In genomic region chr5:77011082-77011481, GRCm38 (mm10) we compare ENCODE assay signal across 28 mouse cellular contexts. TPM values are rescaled to one million over a fixed set of nuclear protein-coding genes. Genes with fewer than 3 reads are reported as not detected.
"Had no signal": no experiment of that assay in that cellular context is flagged by ENCODE, and none has a peak within 500 bp of the region (broad histone marks: within the 10 kb centered on the region; RNA-seq: fewer than 3 reads in every experiment).

No protein-coding gene starts in this region.

- H3K9ac ChIP-seq: intestine, embryonic 15.5 days; kidney, embryonic 15.5 days; limb, embryonic 12.5 days; limb, embryonic 15.5 days; neural tube, embryonic 12.5 days; neural tube, embryonic 15.5 days; stomach, embryonic 15.5 days had no signal

- H3K27me3 ChIP-seq: intestine, embryonic 15.5 days; limb, embryonic 15.5 days; neural tube, embryonic 15.5 days; stomach, embryonic 15.5 days had no signal

- H3K4me1 ChIP-seq: intestine, embryonic 15.5 days; limb, embryonic 12.5 days; neural tube, embryonic 12.5 days; stomach, embryonic 15.5 days had no signal

- H3K27ac ChIP-seq: intestine, embryonic 15.5 days; kidney, embryonic 15.5 days; limb, embryonic 12.5 days; limb, embryonic 15.5 days; midbrain, embryonic 10.5 days; neural tube, embryonic 12.5 days; neural tube, embryonic 15.5 days; stomach, embryonic 15.5 days had no signal

- H3K4me2 ChIP-seq: intestine, embryonic 15.5 days; kidney, embryonic 15.5 days; limb, embryonic 12.5 days; limb, embryonic 15.5 days; neural tube, embryonic 12.5 days; neural tube, embryonic 15.5 days; stomach, embryonic 15.5 days had no signal

- H3K4me3 ChIP-seq: intestine, embryonic 15.5 days; kidney, embryonic 15.5 days; limb, embryonic 12.5 days; limb, embryonic 15.5 days; midbrain, embryonic 10.5 days; neural tube, embryonic 12.5 days; neural tube, embryonic 15.5 days; stomach, embryonic 15.5 days had no signal

- H3K9me3 ChIP-seq: intestine, embryonic 15.5 days; kidney, embryonic 15.5 days; limb, embryonic 12.5 days; limb, embryonic 15.5 days; midbrain, embryonic 10.5 days; neural tube, embryonic 12.5 days; neural tube, embryonic 15.5 days; stomach, embryonic 15.5 days had no signal

- ATAC-seq: intestine, embryonic 15.5 days had no signal

- DNase-seq: kidney, adult 11 months; kidney, adult 8-10 months; kidney, postnatal 10 days; kidney, postnatal 4 days; layer of hippocampus, adult 9-11 months; left cerebral cortex, postnatal 4 days; lung, adult 2 months; lung, postnatal 14 days; lung, postnatal 4 days; midbrain, embryonic 14.5 days; right cerebral cortex, adult 18-20 months; right cerebral cortex, postnatal 14 days; right cerebral cortex, postnatal 4 days; spleen, adult 18-20 months; thymus, adult 18-20 months; thymus, postnatal 4 days had no signal

- H3K36me3 ChIP-seq: intestine, embryonic 15.5 days; kidney, embryonic 15.5 days; limb, embryonic 12.5 days; limb, embryonic 15.5 days; midbrain, embryonic 10.5 days; neural tube, embryonic 12.5 days; neural tube, embryonic 15.5 days; stomach, embryonic 15.5 days had no signal

RNA-seq across cellular contexts. Expression of gene Thegl, which starts 4.7 kb away (rescaled TPM):
- polyA plus RNA-seq: kidney, embryonic 15.5 days; limb, embryonic 12.5 days had no signal

RNA-seq across cellular contexts. Expression of gene Arl9, which starts 7.2 kb away (rescaled TPM):
- total RNA-seq: layer of hippocampus, adult 18-20 months; layer of hippocampus, postnatal 25 days; left cerebral cortex, adult 8-10 months; left cerebral cortex, postnatal 14 days had no signal
- polyA plus RNA-seq: limb, embryonic 12.5 days; limb, embryonic 15.5 days; lung, adult 2 months; midbrain, embryonic 10.5 days; midbrain, embryonic 14.5 days; neural tube, embryonic 12.5 days had no signal
